Mouse (Mus musculus): ENCODE results near the gene Stk11. TPM values are rescaled to one million over a fixed set of nuclear protein-coding genes. Genes with fewer than 3 reads are reported as not detected.

The Stk11 gene
- polyA plus RNA-seq, 1 experiment from 2014 or later, result 27.1 TPM

DNA sequence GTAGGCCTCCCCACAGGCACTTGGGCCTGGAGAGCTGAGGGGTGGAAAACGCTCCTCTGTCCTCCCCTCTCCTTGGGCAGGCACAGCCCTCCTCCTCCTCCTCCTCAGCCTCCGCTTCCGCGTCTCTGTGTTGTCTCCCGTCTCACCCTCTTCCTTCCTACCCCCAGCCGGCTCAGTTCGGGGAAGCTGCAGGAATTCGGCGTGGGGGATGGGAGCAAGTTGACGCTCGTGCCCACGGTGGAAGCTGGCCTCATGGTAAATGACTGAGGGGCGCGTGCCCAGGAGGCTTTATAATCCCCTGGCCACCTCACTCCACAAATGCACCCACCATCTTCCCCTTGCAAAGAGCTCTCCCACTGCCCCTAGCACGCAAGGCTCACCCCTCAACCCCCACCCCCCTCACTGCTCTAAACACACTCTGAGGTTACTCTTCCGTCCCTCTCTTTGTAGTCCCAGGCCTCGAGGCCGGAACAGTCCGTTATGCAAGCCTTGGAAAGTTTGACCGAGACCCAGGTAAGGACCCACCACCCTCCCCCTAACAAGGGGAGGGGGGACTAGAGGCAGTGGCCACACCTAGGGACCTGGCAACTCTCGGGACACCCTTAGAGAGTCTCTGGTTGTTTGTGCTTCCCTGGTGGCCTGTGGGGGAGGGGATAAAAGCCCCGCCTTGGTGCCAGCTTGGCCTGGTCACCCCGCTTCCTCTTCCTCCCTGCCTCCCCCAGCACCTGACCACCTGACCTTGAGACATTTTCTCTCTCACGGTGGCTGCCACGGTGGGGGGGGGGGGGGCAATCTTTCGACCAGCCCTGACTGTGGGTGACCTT, 35.8 kb downstream of the Stk11 start:
- Histone ChIP-seq H3K9ac (ENCODE audit: low read length) (peak overlapping the region; percentile 100), H3K27ac (replicated peaks; ENCODE audit: low read depth, low read length) (peak overlapping the region; percentile 98), H3K4me3 (ENCODE audit: low read depth, low read length) (peak overlapping the region; percentile 99), H3K27me3 (ENCODE audit: control insufficient read depth, insufficient read depth, low read length) (no peaks in the 10 kb centered on the region), H3K4me1 (ENCODE audit: control insufficient read depth, insufficient read depth, low read length) (peaks cover 40% of the 10 kb centered on the region), H3K9me3 (ENCODE audit: control insufficient read depth, low read length) (no peaks in the 10 kb centered on the region), H3K4me2 (ENCODE audit: low read depth, severe bottlenecking) (peak overlapping the region; percentile 95), H3K36me3 (ENCODE audit: control insufficient read depth, insufficient read depth, low read length) (peaks cover 40% of the 10 kb centered on the region)
- peak; percentile 77 for DNase-seq (ENCODE audit: low spot score)
- 0% methylated on average over 25 of the region's 26 CpGs for WGBS
- no peak for ATAC-seq (ENCODE audit: insufficient number of reproducible peaks, low FRiP score, low TSS enrichment, low read depth)

DNA sequence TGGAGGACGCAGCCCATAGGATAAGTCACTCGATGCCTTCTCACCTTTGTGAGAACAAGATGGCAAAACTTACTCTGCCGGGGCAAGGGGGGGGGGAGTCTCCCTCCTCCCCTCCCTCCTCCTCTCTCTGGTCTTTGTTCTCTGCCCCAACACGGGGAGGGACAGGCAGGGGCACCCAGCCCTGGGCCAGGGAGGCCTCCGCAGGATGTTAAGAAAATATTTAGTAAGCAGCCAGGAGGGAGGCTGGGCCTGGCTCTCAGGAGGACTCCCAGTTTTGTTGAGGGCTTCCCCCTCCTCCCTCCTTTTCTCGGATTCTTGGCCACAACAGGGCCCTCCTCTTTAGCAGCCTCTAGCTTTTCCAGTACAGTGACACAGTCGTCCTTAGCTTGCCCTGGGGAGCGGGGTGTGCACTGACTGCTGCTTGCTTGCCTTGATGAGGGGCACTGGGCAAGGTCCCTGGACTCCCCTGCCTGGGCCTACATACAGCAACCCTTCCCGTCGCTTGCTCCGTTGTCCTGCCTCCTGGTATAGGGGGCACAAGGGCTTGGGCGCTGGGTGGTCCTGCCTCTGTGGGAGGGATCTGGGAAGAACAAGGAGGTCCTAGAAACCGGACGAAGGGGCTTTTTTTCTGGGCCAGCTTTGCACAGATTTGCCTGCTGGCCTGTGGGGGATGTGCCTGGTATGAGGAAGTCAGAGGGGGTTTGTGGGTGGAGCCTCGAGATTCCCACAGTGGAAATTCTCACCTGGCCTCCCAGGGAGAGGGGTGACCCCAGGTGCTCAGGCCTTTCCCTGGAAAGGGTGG, 36.7 kb downstream of the Stk11 start:
- Histone ChIP-seq H3K27me3 (ENCODE audit: control insufficient read depth, insufficient read depth, low read length) (no peaks in the 10 kb centered on the region), H3K36me3 (ENCODE audit: control insufficient read depth, insufficient read depth, low read length) (peaks cover 48% of the 10 kb centered on the region), H3K4me2 (ENCODE audit: low read depth, severe bottlenecking) (peak overlapping the region; percentile 95), H3K4me1 (ENCODE audit: control insufficient read depth, insufficient read depth, low read length) (peaks cover 47% of the 10 kb centered on the region), H3K27ac (replicated peaks; ENCODE audit: low read depth, low read length) (peak overlapping the region; percentile 98), H3K9me3 (ENCODE audit: control insufficient read depth, low read length) (no peaks in the 10 kb centered on the region), H3K9ac (ENCODE audit: low read length) (peak overlapping the region; percentile 100), H3K4me3 (ENCODE audit: low read depth, low read length) (peak overlapping the region; percentile 99)
- ATAC-seq (ENCODE audit: insufficient number of reproducible peaks, low FRiP score, low TSS enrichment, low read depth) (no peak), DNase-seq (ENCODE audit: low spot score) (peak; percentile 66)
- WGBS, result 9% methylated on average over 15 of the region's 15 CpGs

DNA sequence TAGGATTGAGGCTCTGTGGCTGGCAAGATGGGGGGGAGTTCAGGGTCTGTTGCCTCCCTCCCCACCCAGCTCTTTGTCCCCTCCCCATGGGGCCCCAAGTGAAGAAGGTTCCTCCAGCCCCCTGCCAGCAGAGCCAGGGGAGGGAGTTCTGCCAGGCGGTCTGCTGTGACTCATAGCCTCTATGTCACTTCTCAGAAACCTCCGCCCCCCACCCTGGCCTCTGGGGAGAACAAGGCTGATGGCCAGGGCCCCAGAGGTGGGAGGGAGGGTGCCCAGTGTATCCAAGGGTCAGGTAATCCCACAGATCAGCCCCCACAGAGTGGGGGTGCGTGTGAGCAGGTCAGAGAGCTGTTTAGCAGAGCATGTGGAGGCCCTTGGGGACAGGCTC, 37.3 kb downstream of the Stk11 start:
- H3K36me3 ChIP-seq (ENCODE audit: control insufficient read depth, insufficient read depth, low read length), result peaks cover 51% of the 10 kb centered on the region

DNA sequence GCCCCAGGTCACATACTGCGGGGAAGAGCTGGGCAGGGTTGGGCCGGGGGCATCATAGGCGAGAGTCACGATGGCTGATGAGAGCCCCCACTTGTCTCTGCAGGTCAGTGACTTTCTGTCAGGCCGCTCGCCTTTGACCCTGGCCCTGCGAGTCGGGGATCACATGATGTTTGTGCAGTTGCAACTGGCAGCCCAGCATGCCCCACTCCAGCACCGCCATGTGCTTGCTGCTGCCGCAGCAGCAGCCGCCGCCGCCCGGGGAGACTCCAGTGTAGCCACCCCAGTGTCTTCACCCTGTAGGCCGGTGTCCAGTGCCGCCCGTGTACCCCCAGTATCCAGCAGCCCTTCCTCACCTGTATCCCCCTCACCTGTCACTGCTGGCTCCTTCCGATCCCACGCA, 38.1 kb downstream of the Stk11 start:
- Histone ChIP-seq H3K4me1 (ENCODE audit: control insufficient read depth, insufficient read depth, low read length) (peaks cover 54% of the 10 kb centered on the region), H3K9ac (ENCODE audit: low read length) (no peak overlapping the region), H3K27me3 (ENCODE audit: control insufficient read depth, insufficient read depth, low read length) (no peaks in the 10 kb centered on the region), H3K4me3 (ENCODE audit: low read depth, low read length) (peak overlapping the region; percentile 99; the same call in 1 of the 2 replicates), H3K9me3 (ENCODE audit: control insufficient read depth, low read length) (no peaks in the 10 kb centered on the region), H3K27ac (replicated peaks; ENCODE audit: low read depth, low read length) (no peak overlapping the region), H3K36me3 (ENCODE audit: control insufficient read depth, insufficient read depth, low read length) (peaks cover 51% of the 10 kb centered on the region), H3K4me2 (ENCODE audit: low read depth, severe bottlenecking) (peak overlapping the region; percentile 95; the same call in 1 of the 2 replicates)
- 92% methylated on average over 19 of the region's 19 CpGs for WGBS
- no peak for DNase-seq (ENCODE audit: low spot score)
- ATAC-seq (ENCODE audit: insufficient number of reproducible peaks, low FRiP score, low TSS enrichment, low read depth), result no peak

More for the DNA sequence above, 37.3 kb downstream of the Stk11 start:
- Histone ChIP-seq H3K9me3 (ENCODE audit: control insufficient read depth, low read length) (no peaks in the 10 kb centered on the region), H3K4me3 (ENCODE audit: low read depth, low read length) (peak overlapping the region; percentile 99), H3K4me2 (ENCODE audit: low read depth, severe bottlenecking) (peak overlapping the region; percentile 95), H3K27me3 (ENCODE audit: control insufficient read depth, insufficient read depth, low read length) (no peaks in the 10 kb centered on the region), H3K9ac (ENCODE audit: low read length) (peak overlapping the region; percentile 100), H3K4me1 (ENCODE audit: control insufficient read depth, insufficient read depth, low read length) (peaks cover 47% of the 10 kb centered on the region), H3K27ac (replicated peaks; ENCODE audit: low read depth, low read length) (0 out of 2 replicates have a peak overlapping the region, but pooled peaks have one; percentile 98)
- ATAC-seq (ENCODE audit: insufficient number of reproducible peaks, low FRiP score, low TSS enrichment, low read depth) (no peak), DNase-seq (ENCODE audit: low spot score) (no peak)
- 42% methylated on average over 3 of the region's 3 CpGs for WGBS

DNA sequence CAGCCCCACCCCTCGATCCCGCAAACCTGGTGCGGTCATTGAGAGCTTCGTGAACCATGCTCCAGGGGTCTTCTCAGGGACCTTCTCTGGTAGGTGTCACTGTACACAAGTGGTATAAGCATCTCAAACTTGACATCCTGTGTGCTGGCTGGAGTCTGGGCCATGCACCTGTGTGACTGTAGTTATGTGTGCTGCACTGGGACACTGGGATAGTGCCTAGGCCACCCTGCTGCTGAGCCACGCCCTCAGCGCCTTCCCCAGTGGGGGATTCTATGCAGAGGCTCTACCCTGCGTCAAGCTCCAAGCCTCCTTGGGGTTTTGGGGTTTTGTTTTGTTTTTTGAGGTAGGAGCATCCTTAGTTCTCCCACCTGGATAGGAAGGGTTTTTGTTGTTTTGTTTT, 38.8 kb downstream of the Stk11 start:
- no peak for DNase-seq (ENCODE audit: low spot score)
- Histone ChIP-seq H3K9ac (ENCODE audit: low read length) (no peak overlapping the region), H3K27ac (replicated peaks; ENCODE audit: low read depth, low read length) (no peak overlapping the region), H3K4me1 (ENCODE audit: control insufficient read depth, insufficient read depth, low read length) (peaks cover 61% of the 10 kb centered on the region), H3K27me3 (ENCODE audit: control insufficient read depth, insufficient read depth, low read length) (no peaks in the 10 kb centered on the region), H3K9me3 (ENCODE audit: control insufficient read depth, low read length) (no peaks in the 10 kb centered on the region), H3K36me3 (ENCODE audit: control insufficient read depth, insufficient read depth, low read length) (peaks cover 51% of the 10 kb centered on the region), H3K4me2 (ENCODE audit: low read depth, severe bottlenecking) (no peak overlapping the region), H3K4me3 (ENCODE audit: low read depth, low read length) (no peak overlapping the region)
- WGBS, result 88% methylated on average over 7 of the region's 7 CpGs
- ATAC-seq (ENCODE audit: insufficient number of reproducible peaks, low FRiP score, low TSS enrichment, low read depth), result no peak

DNA sequence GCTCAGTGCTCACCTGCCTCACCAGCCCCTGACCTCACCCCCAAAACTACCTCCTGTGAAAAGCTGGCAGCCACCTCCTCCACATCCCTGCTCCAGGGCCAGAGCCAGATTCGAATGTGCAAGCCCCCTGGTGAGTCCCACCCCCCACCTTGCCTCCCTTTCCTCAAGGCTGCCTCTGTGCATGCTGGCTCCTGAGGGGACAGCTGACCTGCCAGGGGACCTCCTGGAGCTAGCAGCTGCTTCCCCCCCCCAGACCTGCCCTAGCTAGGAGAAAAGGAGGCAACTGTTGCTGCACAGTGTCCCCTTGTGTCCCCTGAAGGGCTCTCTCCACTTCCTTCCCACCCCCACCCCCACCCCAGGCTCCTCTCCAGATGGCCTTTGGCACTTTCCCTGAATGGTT, 39.7 kb downstream of the Stk11 start:
- no peak overlapping the region for H3K4me3 ChIP-seq (ENCODE audit: low read depth, low read length)
- peaks cover 62% of the 10 kb centered on the region for H3K4me1 ChIP-seq (ENCODE audit: control insufficient read depth, insufficient read depth, low read length)
- no peaks in the 10 kb centered on the region for H3K27me3 ChIP-seq (ENCODE audit: control insufficient read depth, insufficient read depth, low read length)
- H3K9ac ChIP-seq (ENCODE audit: low read length), result no peak overlapping the region; the same call in 1 of the 2 replicates
- no peaks in the 10 kb centered on the region for H3K9me3 ChIP-seq (ENCODE audit: control insufficient read depth, low read length)
- peaks cover 49% of the 10 kb centered on the region for H3K36me3 ChIP-seq (ENCODE audit: control insufficient read depth, insufficient read depth, low read length)
- no peak overlapping the region for H3K4me2 ChIP-seq (ENCODE audit: low read depth, severe bottlenecking)
- DNase-seq (ENCODE audit: low spot score) (no peak), ATAC-seq (ENCODE audit: insufficient number of reproducible peaks, low FRiP score, low TSS enrichment, low read depth) (no peak)
- peak overlapping the region; percentile 64; the same call in 1 of the 2 replicates for H3K27ac ChIP-seq (replicated peaks; ENCODE audit: low read depth, low read length)
- 29% methylated on average over 1 of the region's 1 CpGs for WGBS

DNA sequence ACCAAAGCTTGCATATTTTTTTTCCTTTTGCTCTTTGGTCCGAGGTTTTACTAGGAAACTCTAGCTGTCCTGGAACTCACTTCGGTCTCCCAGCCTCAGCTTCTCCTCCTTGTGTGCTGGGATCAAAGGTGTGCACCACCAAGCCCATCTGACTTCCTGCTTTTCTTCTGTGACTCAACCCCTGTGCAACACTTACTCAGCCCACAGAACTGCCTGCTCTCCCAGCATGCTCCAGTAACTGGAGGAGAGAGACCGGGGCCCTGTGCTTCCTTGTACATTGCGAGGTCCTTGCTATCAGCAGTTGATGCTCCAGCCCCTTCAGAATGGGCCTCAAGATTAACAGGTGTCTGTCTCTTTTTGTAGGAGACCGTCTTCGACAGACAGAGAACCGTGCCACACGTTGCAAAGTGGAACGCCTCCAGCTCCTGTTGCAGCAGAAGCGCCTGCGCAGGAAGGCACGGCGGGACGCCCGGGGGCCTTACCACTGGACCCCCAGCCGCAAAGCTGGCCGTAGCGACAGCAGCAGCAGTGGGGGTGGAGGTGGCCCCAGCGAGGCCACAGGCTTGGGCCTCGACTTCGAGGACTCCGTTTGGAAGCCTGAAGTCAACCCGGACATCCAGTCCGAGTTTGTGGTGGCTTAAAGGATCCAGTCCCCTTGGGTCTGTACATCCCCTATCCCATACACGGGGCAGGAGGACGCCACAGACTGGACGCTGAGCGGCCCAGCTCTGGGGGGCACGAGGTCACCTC, 40.6 kb downstream of the Stk11 start:
- Histone ChIP-seq H3K27me3 (ENCODE audit: control insufficient read depth, insufficient read depth, low read length) (no peaks in the 10 kb centered on the region), H3K4me2 (ENCODE audit: low read depth, severe bottlenecking) (no peak overlapping the region), H3K4me3 (ENCODE audit: low read depth, low read length) (no peak overlapping the region), H3K9ac (ENCODE audit: low read length) (peak overlapping the region; percentile 12; the same call in 1 of the 2 replicates), H3K4me1 (ENCODE audit: control insufficient read depth, insufficient read depth, low read length) (peaks cover 71% of the 10 kb centered on the region), H3K36me3 (ENCODE audit: control insufficient read depth, insufficient read depth, low read length) (peaks cover 49% of the 10 kb centered on the region), H3K9me3 (ENCODE audit: control insufficient read depth, low read length) (no peaks in the 10 kb centered on the region), H3K27ac (replicated peaks; ENCODE audit: low read depth, low read length) (peak overlapping the region; percentile 42; the same call in 1 of the 2 replicates)
- 88% methylated on average over 29 of the region's 29 CpGs for WGBS
- DNase-seq (ENCODE audit: low spot score), result no peak
- ATAC-seq (ENCODE audit: insufficient number of reproducible peaks, low FRiP score, low TSS enrichment, low read depth), result no peak

DNA sequence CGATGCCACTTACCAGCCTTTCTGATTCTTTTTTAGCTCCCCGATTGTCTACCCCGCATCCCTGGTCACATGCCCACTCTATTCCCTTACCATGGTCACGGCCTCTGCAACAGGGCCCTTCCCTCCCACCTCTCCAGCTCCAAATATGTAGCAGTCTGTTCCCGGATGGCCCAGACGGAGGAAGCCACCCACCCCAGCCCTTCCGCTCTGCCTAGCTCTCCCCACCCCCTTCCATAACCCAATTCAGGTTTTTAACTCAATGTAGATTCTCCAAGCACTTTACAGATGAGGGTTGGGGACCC, 41.1 kb downstream of the Stk11 start:
- Histone ChIP-seq H3K27ac (replicated peaks; ENCODE audit: low read depth, low read length) (peak overlapping the region; percentile 42), H3K36me3 (ENCODE audit: control insufficient read depth, insufficient read depth, low read length) (peaks cover 47% of the 10 kb centered on the region), H3K4me3 (ENCODE audit: low read depth, low read length) (no peak overlapping the region), H3K27me3 (ENCODE audit: control insufficient read depth, insufficient read depth, low read length) (no peaks in the 10 kb centered on the region), H3K4me2 (ENCODE audit: low read depth, severe bottlenecking) (no peak overlapping the region), H3K4me1 (ENCODE audit: control insufficient read depth, insufficient read depth, low read length) (peaks cover 76% of the 10 kb centered on the region), H3K9me3 (ENCODE audit: control insufficient read depth, low read length) (no peaks in the 10 kb centered on the region), H3K9ac (ENCODE audit: low read length) (no peak overlapping the region)
- 65% methylated on average over 7 of the region's 7 CpGs for WGBS
- no peak for ATAC-seq (ENCODE audit: insufficient number of reproducible peaks, low FRiP score, low TSS enrichment, low read depth)
- no peak for DNase-seq (ENCODE audit: low spot score)

Data from limb, embryonic 11.5 days (tissue).